18 mouse cellular contexts compared by ENCODE assay signal in the genomic region with DNA sequence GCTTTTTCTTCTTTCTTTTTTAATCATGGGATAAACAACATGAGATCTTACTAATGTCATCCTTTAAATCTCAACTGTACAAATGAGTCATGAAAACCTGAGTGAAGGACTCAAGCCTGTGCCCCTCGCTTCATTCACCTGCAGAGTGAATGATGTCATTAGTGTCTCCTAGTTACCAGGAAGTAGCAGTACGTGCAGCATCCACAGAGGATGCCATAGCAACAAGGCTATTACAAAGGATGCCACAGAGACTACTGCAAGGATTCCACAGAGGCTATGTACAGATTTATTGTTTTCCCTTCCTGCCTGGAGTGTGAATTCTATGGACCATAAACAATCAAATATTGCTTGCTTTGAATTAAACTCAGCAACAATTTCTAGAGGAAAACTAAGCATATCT.
DNase-seq lines count a peak whose midpoint lies in the region; ATAC-seq lines count a peak whose summit lies in the region.
"Had no signal": no experiment of that assay in that cellular context is flagged by ENCODE, and none has a peak within 500 bp of the region (broad histone marks: within the 10 kb centered on the region; RNA-seq: fewer than 3 reads in every experiment).

No protein-coding gene starts in this region.

- H3K4me3 ChIP-seq in hindbrain, embryonic 11.5 days (ENCODE audit: low read depth, low read length) = no peak overlapping the region
- no peak overlapping the region for H3K4me3 ChIP-seq in hindbrain, embryonic 10.5 days
- H3K4me3 ChIP-seq in forebrain, embryonic 14.5 days (ENCODE audit: low read depth, low read length) = no peak overlapping the region
- H3K4me3 ChIP-seq in hindbrain, embryonic 14.5 days (replicated peaks; ENCODE audit: low read length) = no peak overlapping the region
- H3K4me3 ChIP-seq in midbrain, embryonic 16.5 days (ENCODE audit: low read depth, low read length) = no peak overlapping the region
- H3K4me3 ChIP-seq: erythroblast, embryonic 14.5 days had no signal

- H3K4me2 ChIP-seq in hindbrain, embryonic 11.5 days (replicated peaks; ENCODE audit: low read depth, low read length) = no peak overlapping the region
- H3K4me2 ChIP-seq in forebrain, embryonic 14.5 days (ENCODE audit: low read length) = no peak overlapping the region
- H3K4me2 ChIP-seq in hindbrain, embryonic 14.5 days (replicated peaks) = no peak overlapping the region
- H3K4me2 ChIP-seq in midbrain, embryonic 16.5 days (ENCODE audit: low read length) = no peak overlapping the region

- no peaks in the 10 kb centered on the region for H3K27me3 ChIP-seq in hindbrain, embryonic 11.5 days (ENCODE audit: control insufficient read depth, insufficient read depth, low read length)
- H3K27me3 ChIP-seq in hindbrain, embryonic 10.5 days (ENCODE audit: insufficient read depth, poor library complexity, severe bottlenecking) = no peaks in the 10 kb centered on the region
- H3K27me3 ChIP-seq in forebrain, embryonic 14.5 days (replicated peaks; ENCODE audit: control insufficient read depth, insufficient read depth, low read length) = no peaks in the 10 kb centered on the region
- H3K27me3 ChIP-seq in hindbrain, embryonic 14.5 days (ENCODE audit: control insufficient read depth, insufficient read depth, low read length) = no peaks in the 10 kb centered on the region
- H3K27me3 ChIP-seq in midbrain, embryonic 16.5 days (ENCODE audit: control insufficient read depth, insufficient read depth, low read depth, low read length) = no peaks in the 10 kb centered on the region
- H3K27me3 ChIP-seq: CH12.LX had no signal

- peak; percentile 60; the same call in 1 of the 2 replicates for ATAC-seq in hindbrain, embryonic 11.5 days (ENCODE audit: low FRiP score)
- ATAC-seq in forebrain, embryonic 14.5 days = peak; percentile 69; the same call in 1 of the 2 replicates
- ATAC-seq in hindbrain, embryonic 14.5 days (ENCODE audit: low FRiP score) = peak; percentile 79; the same call in 1 of the 2 replicates
- peak; percentile 94 for ATAC-seq in midbrain, embryonic 16.5 days
- ATAC-seq: intestine, postnatal 0 days; lung, postnatal 0 days had no signal

- H3K9me3 ChIP-seq in hindbrain, embryonic 11.5 days (ENCODE audit: control insufficient read depth, low read length) = no peaks in the 10 kb centered on the region
- no peaks in the 10 kb centered on the region for H3K9me3 ChIP-seq in hindbrain, embryonic 10.5 days
- no peaks in the 10 kb centered on the region for H3K9me3 ChIP-seq in forebrain, embryonic 14.5 days (replicated peaks; ENCODE audit: control insufficient read depth, low read length)
- no peaks in the 10 kb centered on the region for H3K9me3 ChIP-seq in hindbrain, embryonic 14.5 days (ENCODE audit: control insufficient read depth, low read length)
- no peaks in the 10 kb centered on the region for H3K9me3 ChIP-seq in midbrain, embryonic 16.5 days (replicated peaks; ENCODE audit: control insufficient read depth, low read length, poor library complexity, severe bottlenecking)

- H3K4me1 ChIP-seq in hindbrain, embryonic 11.5 days (replicated peaks; ENCODE audit: control insufficient read depth, insufficient read depth, low read length) = no peaks in the 10 kb centered on the region
- H3K4me1 ChIP-seq in hindbrain, embryonic 10.5 days (replicated peaks) = no peaks in the 10 kb centered on the region
- no peaks in the 10 kb centered on the region for H3K4me1 ChIP-seq in forebrain, embryonic 14.5 days (ENCODE audit: control insufficient read depth, insufficient read depth, low read length)
- H3K4me1 ChIP-seq in hindbrain, embryonic 14.5 days (replicated peaks; ENCODE audit: control insufficient read depth, insufficient read depth, low read length) = no peaks in the 10 kb centered on the region
- H3K4me1 ChIP-seq in midbrain, embryonic 16.5 days (ENCODE audit: control insufficient read depth, insufficient read depth, low read length) = no peaks in the 10 kb centered on the region

- H3K36me3 ChIP-seq in hindbrain, embryonic 11.5 days (ENCODE audit: control insufficient read depth, insufficient read depth, low read length) = no peaks in the 10 kb centered on the region
- no peaks in the 10 kb centered on the region for H3K36me3 ChIP-seq in hindbrain, embryonic 10.5 days
- H3K36me3 ChIP-seq in forebrain, embryonic 14.5 days (ENCODE audit: control insufficient read depth, insufficient read depth, low read length) = no peaks in the 10 kb centered on the region
- no peaks in the 10 kb centered on the region for H3K36me3 ChIP-seq in hindbrain, embryonic 14.5 days (replicated peaks; ENCODE audit: control insufficient read depth, insufficient read depth)
- H3K36me3 ChIP-seq in midbrain, embryonic 16.5 days (ENCODE audit: control insufficient read depth, insufficient read depth, low read length) = no peaks in the 10 kb centered on the region

- no peak overlapping the region for H3K9ac ChIP-seq in hindbrain, embryonic 11.5 days (ENCODE audit: low read depth, low read length)
- no peak overlapping the region for H3K9ac ChIP-seq in forebrain, embryonic 14.5 days (ENCODE audit: low read length)
- no peak overlapping the region for H3K9ac ChIP-seq in hindbrain, embryonic 14.5 days
- no peak overlapping the region for H3K9ac ChIP-seq in midbrain, embryonic 16.5 days (ENCODE audit: low read depth, low read length)

- WGBS in hindbrain, embryonic 11.5 days = 34% methylated on average over 2 of the region's 2 CpGs
- WGBS in hindbrain, embryonic 10.5 days = 48% methylated on average over 2 of the region's 2 CpGs
- 8% methylated on average over 2 of the region's 2 CpGs for WGBS in forebrain, embryonic 14.5 days
- 10% methylated on average over 2 of the region's 2 CpGs for whole genome bisulfite sequencing in hindbrain, embryonic 14.5 days
- WGBS in midbrain, embryonic 16.5 days = 18% methylated on average over 2 of the region's 2 CpGs

- no peak overlapping the region for H3K27ac ChIP-seq in hindbrain, embryonic 11.5 days (ENCODE audit: low read depth, low read length)
- no peak overlapping the region for H3K27ac ChIP-seq in hindbrain, embryonic 10.5 days
- no peak overlapping the region for H3K27ac ChIP-seq in forebrain, embryonic 14.5 days (ENCODE audit: low read depth, low read length)
- H3K27ac ChIP-seq in hindbrain, embryonic 14.5 days = no peak overlapping the region; the same call in 1 of the 2 replicates
- H3K27ac ChIP-seq in midbrain, embryonic 16.5 days (ENCODE audit: low read length) = peak overlapping the region; percentile 26

- peak; percentile 25 for DNase-seq in hindbrain, embryonic 11.5 days (ENCODE audit: low spot score)
- no peak for DNase-seq in hindbrain, embryonic 10.5 days (ENCODE audit: low spot score)
- peak; percentile 65 for DNase-seq in forebrain, embryonic 14.5 days (ENCODE audit: low spot score)
- DNase-seq in hindbrain, embryonic 14.5 days (ENCODE audit: low spot score) = peak; percentile 51
- no peak for DNase-seq in left cerebral cortex, adult 9 months (ENCODE audit: low spot score in 2 of 2)
- DNase-seq in gastrocnemius, adult 8-10 months (ENCODE audit: low spot score in 2 of 2) = no peak
- DNase-seq in left cerebral cortex, adult 18-20 months (ENCODE audit: low spot score in 2 of 2) = no peak
- DNase-seq: adrenal gland, postnatal 14 days; cerebellum, adult 2 months; layer of hippocampus, postnatal 36 days; left cerebral cortex, postnatal 4 days; liver; thymus, postnatal 25 days had no signal

Comparison
In these comparisons a context has a peak if more than half of its experiments do, and no peak if none do; other contexts are left out.
1. DNase-seq: peak in hindbrain, embryonic 11.5 days (single experiment), forebrain, embryonic 14.5 days (single experiment) and hindbrain, embryonic 14.5 days (single experiment); none in hindbrain, embryonic 10.5 days (single experiment), left cerebral cortex, adult 9 months (0 of 2), gastrocnemius, adult 8-10 months (0 of 2) and left cerebral cortex, adult 18-20 months (0 of 2).
2. Peak in every context shown above with its lines, with median percentiles within 50 percentile points of each other: ATAC-seq.